Mouse (Mus musculus): Measurements from ENCODE around the gene Gm9970.

- no peak for TF ChIP-seq CTCF (IDR thresholded peaks at IDR 0.05; ENCODE audit: borderline replicate concordance, control insufficient read depth, extremely low read depth, insufficient read depth, low read length, poor library complexity)
- no peak for TF ChIP-seq POLR2A (IDR thresholded peaks at IDR 0.05; ENCODE audit: control insufficient read depth, extremely low read depth, insufficient read depth, low read length, poor library complexity)
Observed at GRCm38 (mm10) chr5:31221304-31221945, 19.6 kb downstream of the Gm9970 start.

Data from thymus, adult 2 months (tissue).